Mouse (Mus musculus): ENCODE data around the gene C77080. TPM values are rescaled to one million over a fixed set of nuclear protein-coding genes. Genes with fewer than 3 reads are reported as not detected.
A peak's percentile ranks its signal among the peaks of the same experiment; 100 is the strongest.

C77080 gene
- polyA plus RNA-seq, 1 experiment from 2014 or later: 3.6 TPM

- Histone ChIP-seq H3K4me1 (replicated peaks; ENCODE audit: control insufficient read depth, insufficient read depth, low read length) (peaks cover 13% of the 10 kb centered on the region), H3K9me3 (ENCODE audit: control insufficient read depth, low read length) (no peaks in the 10 kb centered on the region), H3K9ac (ENCODE audit: low read depth, low read length) (no peak overlapping the region), H3K27me3 (ENCODE audit: control insufficient read depth, insufficient read depth, low read length) (peaks cover 43% of the 10 kb centered on the region), H3K4me3 (ENCODE audit: low read depth, low read length) (no peak overlapping the region), H3K36me3 (ENCODE audit: control insufficient read depth, insufficient read depth, low read length) (no peaks in the 10 kb centered on the region), H3K27ac (ENCODE audit: low read depth, low read length) (no peak overlapping the region), H3K4me2 (replicated peaks; ENCODE audit: low read depth, low read length) (no peak overlapping the region)
- DNase-seq (ENCODE audit: low spot score) (no peak), ATAC-seq (ENCODE audit: low FRiP score) (no peak)
- 19% methylated on average over 7 of the region's 7 CpGs for WGBS
These were observed 11.9 kb downstream of the C77080 start for GRCm38 (mm10) chr4:129249288-129249687.

- ATAC-seq (ENCODE audit: low FRiP score) (no peak), DNase-seq (ENCODE audit: low spot score) (no peak)
- H3K36me3 ChIP-seq (ENCODE audit: control insufficient read depth, insufficient read depth, low read length): no peaks in the 10 kb centered on the region
- no peaks in the 10 kb centered on the region for H3K9me3 ChIP-seq (ENCODE audit: control insufficient read depth, low read length)
- H3K4me1 ChIP-seq (replicated peaks; ENCODE audit: control insufficient read depth, insufficient read depth, low read length): peaks cover 13% of the 10 kb centered on the region
- H3K9ac ChIP-seq (ENCODE audit: low read depth, low read length): peak overlapping the region; percentile 54
- no peak overlapping the region for H3K27ac ChIP-seq (ENCODE audit: low read depth, low read length)
- peaks cover 43% of the 10 kb centered on the region for H3K27me3 ChIP-seq (ENCODE audit: control insufficient read depth, insufficient read depth, low read length)
- 0% methylated on average over 35 of the region's 74 CpGs for WGBS
- peak overlapping the region; percentile 92 for H3K4me2 ChIP-seq (replicated peaks; ENCODE audit: low read depth, low read length)
- H3K4me3 ChIP-seq (ENCODE audit: low read depth, low read length): peak overlapping the region; percentile 36
These were observed 12.9 kb downstream of the C77080 start for GRCm38 (mm10) chr4:129248243-129248767.

- peaks cover 13% of the 10 kb centered on the region for H3K4me1 ChIP-seq (replicated peaks; ENCODE audit: control insufficient read depth, insufficient read depth, low read length)
- no peaks in the 10 kb centered on the region for H3K36me3 ChIP-seq (ENCODE audit: control insufficient read depth, insufficient read depth, low read length)
- H3K4me3 ChIP-seq (ENCODE audit: low read depth, low read length): peak overlapping the region; percentile 36
- ATAC-seq (ENCODE audit: low FRiP score) (no peak), DNase-seq (ENCODE audit: low spot score) (no peak)
- peaks cover 43% of the 10 kb centered on the region for H3K27me3 ChIP-seq (ENCODE audit: control insufficient read depth, insufficient read depth, low read length)
- H3K4me2 ChIP-seq (replicated peaks; ENCODE audit: low read depth, low read length): peak overlapping the region; percentile 92
- H3K9me3 ChIP-seq (ENCODE audit: control insufficient read depth, low read length): no peaks in the 10 kb centered on the region
- 9% methylated on average over 24 of the region's 24 CpGs for WGBS
- H3K27ac ChIP-seq (ENCODE audit: low read depth, low read length): no peak overlapping the region
- peak overlapping the region; percentile 54 for H3K9ac ChIP-seq (ENCODE audit: low read depth, low read length)
These were observed 13.6 kb downstream of the C77080 start for GRCm38 (mm10) chr4:129247381-129248242.

- no peak for ATAC-seq (ENCODE audit: low FRiP score)
- Histone ChIP-seq H3K9ac (ENCODE audit: low read depth, low read length) (no peak overlapping the region), H3K36me3 (ENCODE audit: control insufficient read depth, insufficient read depth, low read length) (no peaks in the 10 kb centered on the region), H3K4me1 (replicated peaks; ENCODE audit: control insufficient read depth, insufficient read depth, low read length) (peaks cover 13% of the 10 kb centered on the region), H3K4me2 (replicated peaks; ENCODE audit: low read depth, low read length) (no peak overlapping the region), H3K27ac (ENCODE audit: low read depth, low read length) (no peak overlapping the region), H3K27me3 (ENCODE audit: control insufficient read depth, insufficient read depth, low read length) (peaks cover 39% of the 10 kb centered on the region), H3K4me3 (ENCODE audit: low read depth, low read length) (no peak overlapping the region), H3K9me3 (ENCODE audit: control insufficient read depth, low read length) (no peaks in the 10 kb centered on the region)
- DNase-seq (ENCODE audit: low spot score): no peak
- WGBS: 36% methylated on average over 15 of the region's 15 CpGs
These were observed 14.6 kb downstream of the C77080 start for GRCm38 (mm10) chr4:129246360-129247301.

GRCm38 (mm10) chr4:129244802-129245201 is 16.4 kb downstream of the C77080 start:
- H3K4me1 ChIP-seq (replicated peaks; ENCODE audit: control insufficient read depth, insufficient read depth, low read length): peaks cover 6% of the 10 kb centered on the region
- no peak overlapping the region for H3K9ac ChIP-seq (ENCODE audit: low read depth, low read length)
- peaks cover 35% of the 10 kb centered on the region for H3K27me3 ChIP-seq (ENCODE audit: control insufficient read depth, insufficient read depth, low read length)

GRCm38 (mm10) chr4:129242761-129243160 is 18.4 kb downstream of the C77080 start:
- H3K9ac ChIP-seq (ENCODE audit: low read depth, low read length): no peak overlapping the region
- no peak overlapping the region for H3K4me3 ChIP-seq (ENCODE audit: low read depth, low read length)
- ATAC-seq (ENCODE audit: low FRiP score) (no peak), DNase-seq (ENCODE audit: low spot score) (no peak)
- 27% methylated on average over 4 of the region's 4 CpGs for WGBS
- no peaks in the 10 kb centered on the region for H3K9me3 ChIP-seq (ENCODE audit: control insufficient read depth, low read length)
- H3K27me3 ChIP-seq (ENCODE audit: control insufficient read depth, insufficient read depth, low read length): peaks cover 19% of the 10 kb centered on the region
- no peak overlapping the region for H3K4me2 ChIP-seq (replicated peaks; ENCODE audit: low read depth, low read length)
- peaks cover 8% of the 10 kb centered on the region for H3K4me1 ChIP-seq (replicated peaks; ENCODE audit: control insufficient read depth, insufficient read depth, low read length)
- H3K27ac ChIP-seq (ENCODE audit: low read depth, low read length): no peak overlapping the region
- H3K36me3 ChIP-seq (ENCODE audit: control insufficient read depth, insufficient read depth, low read length): no peaks in the 10 kb centered on the region

More at GRCm38 (mm10) chr4:129244802-129245201, 16.4 kb downstream of the C77080 start:
- WGBS: 74% methylated on average over 4 of the region's 4 CpGs
- ATAC-seq (ENCODE audit: low FRiP score) (no peak), DNase-seq (ENCODE audit: low spot score) (no peak)
- Histone ChIP-seq H3K4me3 (ENCODE audit: low read depth, low read length) (no peak overlapping the region), H3K27ac (ENCODE audit: low read depth, low read length) (no peak overlapping the region), H3K36me3 (ENCODE audit: control insufficient read depth, insufficient read depth, low read length) (no peaks in the 10 kb centered on the region), H3K4me2 (replicated peaks; ENCODE audit: low read depth, low read length) (no peak overlapping the region), H3K9me3 (ENCODE audit: control insufficient read depth, low read length) (no peaks in the 10 kb centered on the region)

GRCm38 (mm10) chr4:129242327-129242726 is 18.9 kb downstream of the C77080 start:
- Histone ChIP-seq H3K27me3 (ENCODE audit: control insufficient read depth, insufficient read depth, low read length) (peaks cover 15% of the 10 kb centered on the region), H3K9ac (ENCODE audit: low read depth, low read length) (no peak overlapping the region), H3K4me2 (replicated peaks; ENCODE audit: low read depth, low read length) (no peak overlapping the region), H3K4me3 (ENCODE audit: low read depth, low read length) (no peak overlapping the region), H3K27ac (ENCODE audit: low read depth, low read length) (0 out of 2 replicates have a peak overlapping the region, but pooled peaks have one; percentile 6), H3K4me1 (replicated peaks; ENCODE audit: control insufficient read depth, insufficient read depth, low read length) (peaks cover 6% of the 10 kb centered on the region), H3K9me3 (ENCODE audit: control insufficient read depth, low read length) (no peaks in the 10 kb centered on the region), H3K36me3 (ENCODE audit: control insufficient read depth, insufficient read depth, low read length) (no peaks in the 10 kb centered on the region)
- DNase-seq (ENCODE audit: low spot score) (no peak), ATAC-seq (ENCODE audit: low FRiP score) (no peak)
- WGBS: 36% methylated on average over 4 of the region's 4 CpGs

- H3K9me3 ChIP-seq (ENCODE audit: control insufficient read depth, low read length): no peaks in the 10 kb centered on the region
- no peak for DNase-seq (ENCODE audit: low spot score)
- H3K27me3 ChIP-seq (ENCODE audit: control insufficient read depth, insufficient read depth, low read length): peaks cover 10% of the 10 kb centered on the region
- H3K4me2 ChIP-seq (replicated peaks; ENCODE audit: low read depth, low read length): no peak overlapping the region
- no peaks in the 10 kb centered on the region for H3K36me3 ChIP-seq (ENCODE audit: control insufficient read depth, insufficient read depth, low read length)
- no peak overlapping the region for H3K4me3 ChIP-seq (ENCODE audit: low read depth, low read length)
- peaks cover 6% of the 10 kb centered on the region for H3K4me1 ChIP-seq (replicated peaks; ENCODE audit: control insufficient read depth, insufficient read depth, low read length)
- 29% methylated on average over 7 of the region's 7 CpGs for WGBS
- no peak for ATAC-seq (ENCODE audit: low FRiP score)
- 0 out of 2 replicates have a peak overlapping the region, but pooled peaks have one; percentile 6 for H3K27ac ChIP-seq (ENCODE audit: low read depth, low read length)
- no peak overlapping the region for H3K9ac ChIP-seq (ENCODE audit: low read depth, low read length)
These were observed 19.3 kb downstream of the C77080 start for GRCm38 (mm10) chr4:129241898-129242297.

Measured in hindbrain, embryonic 11.5 days (tissue).